Mouse (Mus musculus): ENCODE data around the gene Cdc42ep1. TPM values are rescaled to one million over a fixed set of nuclear protein-coding genes. Genes with fewer than 3 reads are reported as not detected.
A peak's percentile ranks its signal among the peaks of the same experiment; 100 is the strongest.

The Cdc42ep1 gene
- polyA plus RNA-seq, 1 experiment from 2014 or later: 101 TPM

GRCm38 (mm10) chr15:78895741-78896140 is 53.3 kb downstream of the Cdc42ep1 start:
- no peak for TF ChIP-seq CTCF (IDR thresholded peaks at IDR 0.05; ENCODE audit: low read depth)
- ATAC-seq (ENCODE audit: insufficient read depth): no peak
- no peak for DNase-seq
- no peaks in the 10 kb centered on the region for H3K27me3 ChIP-seq (ENCODE audit: insufficient read depth, low read length)
- H3K4me2 ChIP-seq: no peak overlapping the region
- no peak overlapping the region for H3K9ac ChIP-seq
- no peak overlapping the region; the same call in 1 of the 2 replicates for H3K27ac ChIP-seq (ENCODE audit: low read depth)
- H3K9me3 ChIP-seq (ENCODE audit: low read depth, low read length): no peaks in the 10 kb centered on the region
- 76% methylated on average over 2 of the region's 2 CpGs for WGBS
- no peak overlapping the region for H3K4me3 ChIP-seq (ENCODE audit: low read depth, low read length)
- H3K4me1 ChIP-seq (ENCODE audit: insufficient read depth): peaks cover 13% of the 10 kb centered on the region; the same call in 1 of the 2 replicates
- H3K36me3 ChIP-seq (ENCODE audit: insufficient read depth): peaks cover 46% of the 10 kb centered on the region

GRCm38 (mm10) chr15:78896149-78896548 is 53.7 kb downstream of the Cdc42ep1 start:
- DNase-seq (no peak), ATAC-seq (ENCODE audit: insufficient read depth) (no peak)
- H3K4me3 ChIP-seq (ENCODE audit: low read depth, low read length): no peak overlapping the region
- H3K4me1 ChIP-seq (ENCODE audit: insufficient read depth): peaks cover 13% of the 10 kb centered on the region; the same call in 1 of the 2 replicates
- H3K36me3 ChIP-seq (ENCODE audit: insufficient read depth): peaks cover 42% of the 10 kb centered on the region
- no peaks in the 10 kb centered on the region for H3K27me3 ChIP-seq (ENCODE audit: insufficient read depth, low read length)
- H3K4me2 ChIP-seq: no peak overlapping the region
- H3K27ac ChIP-seq (ENCODE audit: low read depth): no peak overlapping the region; the same call in 1 of the 2 replicates
- H3K9ac ChIP-seq: no peak overlapping the region
- no peaks in the 10 kb centered on the region for H3K9me3 ChIP-seq (ENCODE audit: low read depth, low read length)
- TF ChIP-seq CTCF (IDR thresholded peaks at IDR 0.05; ENCODE audit: low read depth): no peak
- 69% methylated on average over 3 of the region's 3 CpGs for WGBS

- Histone ChIP-seq H3K4me3 (ENCODE audit: low read depth, low read length) (no peak overlapping the region), H3K36me3 (ENCODE audit: insufficient read depth) (peaks cover 30% of the 10 kb centered on the region), H3K9ac (no peak overlapping the region), H3K9me3 (ENCODE audit: low read depth, low read length) (no peaks in the 10 kb centered on the region), H3K27me3 (ENCODE audit: insufficient read depth, low read length) (no peaks in the 10 kb centered on the region), H3K27ac (ENCODE audit: low read depth) (no peak overlapping the region), H3K4me2 (no peak overlapping the region), H3K4me1 (ENCODE audit: insufficient read depth) (peaks cover 17% of the 10 kb centered on the region; the same call in 1 of the 2 replicates)
- no peak for ATAC-seq (ENCODE audit: insufficient read depth)
- no peak for DNase-seq
- WGBS: 94% methylated on average over 4 of the region's 4 CpGs
- no peak for TF ChIP-seq CTCF (IDR thresholded peaks at IDR 0.05; ENCODE audit: low read depth)
Measured at GRCm38 (mm10) chr15:78897488-78897887, 55.1 kb downstream of the Cdc42ep1 start.

GRCm38 (mm10) chr15:78898507-78899001 is 56.1 kb downstream of the Cdc42ep1 start:
- Histone ChIP-seq H3K4me1 (ENCODE audit: insufficient read depth) (peaks cover 17% of the 10 kb centered on the region; the same call in 1 of the 2 replicates), H3K27ac (ENCODE audit: low read depth) (peak overlapping the region; percentile 72; the same call in 1 of the 2 replicates), H3K4me2 (peak overlapping the region; percentile 89), H3K9ac (peak overlapping the region; percentile 27; the same call in 1 of the 2 replicates), H3K4me3 (ENCODE audit: low read depth, low read length) (peak overlapping the region; percentile 72; the same call in 1 of the 2 replicates), H3K27me3 (ENCODE audit: insufficient read depth, low read length) (no peaks in the 10 kb centered on the region), H3K9me3 (ENCODE audit: low read depth, low read length) (no peaks in the 10 kb centered on the region), H3K36me3 (ENCODE audit: insufficient read depth) (peaks cover 28% of the 10 kb centered on the region)
- WGBS: 49% methylated on average over 6 of the region's 6 CpGs
- DNase-seq (peak; percentile 49), ATAC-seq (ENCODE audit: insufficient read depth) (no peak)
- no peak for TF ChIP-seq CTCF (IDR thresholded peaks at IDR 0.05; ENCODE audit: low read depth)

GRCm38 (mm10) chr15:78899409-78899739 is 57.0 kb downstream of the Cdc42ep1 start, which contains the start of gene Gm49510:
Gm49510 (plus strand) TSS chr15:78899667.
- Histone ChIP-seq H3K4me2 (peak within 1 kb of the TSS; percentile 89), H3K27me3 (ENCODE audit: insufficient read depth, low read length) (no peaks in the 10 kb centered on the region), H3K36me3 (ENCODE audit: insufficient read depth) (peaks cover 28% of the 10 kb centered on the region), H3K27ac (ENCODE audit: low read depth) (peak within 1 kb of the TSS; percentile 72), H3K4me1 (ENCODE audit: insufficient read depth) (0 out of 2 replicates have a peak, but pooled peaks cover 13% of the 10 kb centered on the region), H3K9ac (peak within 1 kb of the TSS; percentile 74), H3K4me3 (ENCODE audit: low read depth, low read length) (peak within 1 kb of the TSS; percentile 72), H3K9me3 (ENCODE audit: low read depth, low read length) (no peaks in the 10 kb centered on the region)
- 0 out of 2 replicates have a peak, but pooled peaks have one; percentile 2 for ATAC-seq (ENCODE audit: insufficient read depth)
- no peak for TF ChIP-seq CTCF (IDR thresholded peaks at IDR 0.05; ENCODE audit: low read depth)
- DNase-seq: no peak
- 1% methylated on average over 20 of the region's 20 CpGs for WGBS

- Histone ChIP-seq H3K27me3 (ENCODE audit: insufficient read depth, low read length) (no peaks in the 10 kb centered on the region), H3K4me1 (ENCODE audit: insufficient read depth) (0 out of 2 replicates have a peak, but pooled peaks cover 13% of the 10 kb centered on the region), H3K36me3 (ENCODE audit: insufficient read depth) (peaks cover 28% of the 10 kb centered on the region), H3K9ac (peak within 1 kb of the TSS; percentile 74), H3K4me3 (ENCODE audit: low read depth, low read length) (peak within 1 kb of the TSS; percentile 72), H3K9me3 (ENCODE audit: low read depth, low read length) (no peaks in the 10 kb centered on the region), H3K4me2 (peak within 1 kb of the TSS; percentile 89), H3K27ac (ENCODE audit: low read depth) (peak within 1 kb of the TSS; percentile 72)
- peak; percentile 63 for ATAC-seq (ENCODE audit: insufficient read depth)
- 1% methylated on average over 46 of the region's 47 CpGs for WGBS
- DNase-seq: peak; percentile 84
- no peak for TF ChIP-seq CTCF (IDR thresholded peaks at IDR 0.05; ENCODE audit: low read depth)
Measured at GRCm38 (mm10) chr15:78899740-78900584, 57.5 kb downstream of the Cdc42ep1 start, which contains the start of gene Sh3bp1. Sh3bp1 (plus strand) TSS chr15:78899768.

Small RNAs within 50 kb of the gene (microRNA-seq; reads per million reads assigned to microRNA genes)
- gene Mir6955 (ENCODE audit: borderline number of aligned reads): not detected

Other genes starting within 250 kb of the Cdc42ep1 start
- 4.2 and 4.9 TPM in 2 replicates for gene Cyth4, start 245.6 kb upstream of the Cdc42ep1 start, polyA plus RNA-seq (2014; fragmentation: Nextera tagmentation; extraction: Ambion mirVana)
- 0.03 and 0.08 TPM in 2 replicates for gene Elfn2, start 123.9 kb upstream of the Cdc42ep1 start, polyA plus RNA-seq (2014; fragmentation: Nextera tagmentation; extraction: Ambion mirVana)
- gene Mfng, start 69.1 kb upstream of the Cdc42ep1 start, polyA plus RNA-seq (2014; fragmentation: Nextera tagmentation; extraction: Ambion mirVana): 28.7 and 34.3 TPM in 2 replicates
- gene Card10, start 39.6 kb upstream of the Cdc42ep1 start, polyA plus RNA-seq (2014; fragmentation: Nextera tagmentation; extraction: Ambion mirVana): 7.8 and 8.5 TPM in 2 replicates
- 0.34 TPM in 1 of 2 replicates, not detected in the other for gene Lgals2, start 12.9 kb downstream of the Cdc42ep1 start, polyA plus RNA-seq (2014; fragmentation: Nextera tagmentation; extraction: Ambion mirVana)
- 50.9 and 57.0 TPM in 2 replicates for gene Gga1, start 34.6 kb downstream of the Cdc42ep1 start, polyA plus RNA-seq (2014; fragmentation: Nextera tagmentation; extraction: Ambion mirVana)
- gene Gm49510, start 57.0 kb downstream of the Cdc42ep1 start, polyA plus RNA-seq (2014; fragmentation: Nextera tagmentation; extraction: Ambion mirVana): 0.18 and 0.70 TPM in 2 replicates
- 43.5 and 43.9 TPM in 2 replicates for gene Sh3bp1, start 57.1 kb downstream of the Cdc42ep1 start, polyA plus RNA-seq (2014; fragmentation: Nextera tagmentation; extraction: Ambion mirVana)
- gene Pdxp, start 71.3 kb downstream of the Cdc42ep1 start, polyA plus RNA-seq (2014; fragmentation: Nextera tagmentation; extraction: Ambion mirVana): 17.9 and 21.9 TPM in 2 replicates
- gene Lgals1, start 84.1 kb downstream of the Cdc42ep1 start, polyA plus RNA-seq (2014; fragmentation: Nextera tagmentation; extraction: Ambion mirVana): 799 and 855 TPM in 2 replicates
- 52.8 and 57.4 TPM in 2 replicates for gene Nol12, start 92.3 kb downstream of the Cdc42ep1 start, polyA plus RNA-seq (2014; fragmentation: Nextera tagmentation; extraction: Ambion mirVana)
- 47.5 and 49.2 TPM in 2 replicates for gene Triobp, start 105.1 kb downstream of the Cdc42ep1 start, polyA plus RNA-seq (2014; fragmentation: Nextera tagmentation; extraction: Ambion mirVana)
- gene H1f0, start 185.8 kb downstream of the Cdc42ep1 start, polyA plus RNA-seq (2014; fragmentation: Nextera tagmentation; extraction: Ambion mirVana): 201 and 209 TPM in 2 replicates
- gene Galr3, start 199.3 kb downstream of the Cdc42ep1 start, polyA plus RNA-seq (2014; fragmentation: Nextera tagmentation; extraction: Ambion mirVana): not detected in 2 replicates
- gene Ankrd54, start 220.3 kb downstream of the Cdc42ep1 start, polyA plus RNA-seq (2014; fragmentation: Nextera tagmentation; extraction: Ambion mirVana): 54.4 and 55.4 TPM in 2 replicates
- 243 and 249 TPM in 2 replicates for gene Eif3l, start 232.6 kb downstream of the Cdc42ep1 start, polyA plus RNA-seq (2014; fragmentation: Nextera tagmentation; extraction: Ambion mirVana)